ENCODE assay signal across 8 mouse cellular contexts in the genomic region with DNA sequence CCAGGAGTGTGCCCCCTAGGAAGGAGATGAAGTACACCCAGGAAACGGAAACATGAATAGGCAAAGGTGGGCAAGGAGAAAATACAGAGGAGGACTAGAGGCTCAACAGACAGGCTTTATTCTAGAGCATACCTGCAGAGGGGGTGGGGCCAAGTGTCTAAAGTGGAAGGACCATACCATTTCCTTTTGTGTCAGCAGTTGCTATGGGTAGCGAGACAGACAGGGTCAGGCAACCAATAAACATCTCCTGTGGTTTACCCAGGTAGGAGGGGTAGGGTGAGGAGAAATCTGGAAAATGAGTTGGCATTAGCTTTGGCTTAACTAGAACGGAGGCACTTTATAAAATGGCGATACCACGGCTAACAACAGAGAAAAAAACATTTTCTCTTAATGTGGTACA. TPM values are rescaled to one million over a fixed set of nuclear protein-coding genes. Genes with fewer than 3 reads are reported as not detected.
DNase-seq lines count a peak whose midpoint lies in the region; ATAC-seq and TF ChIP-seq lines count a peak whose summit lies in the region.

No protein-coding gene starts in this region.

- no peak overlapping the region for H3K9ac ChIP-seq in midbrain, embryonic 11.5 days (ENCODE audit: low read length)

- no peak overlapping the region; the same call in 1 of the 2 replicates for H3K27ac ChIP-seq in gastrocnemius, adult 2 months
- H3K27ac ChIP-seq in midbrain, embryonic 11.5 days (ENCODE audit: low read depth, low read length) = no peak overlapping the region

- peak overlapping the region; percentile 76 for H3K4me2 ChIP-seq in midbrain, embryonic 11.5 days

- intact Hi-C loops in gastrocnemius, adult 2 months (cut with DNase I) = no loop called here

- TF ChIP-seq CTCF in gastrocnemius, adult 2 months (IDR thresholded peaks at IDR 0.05) = no peak

- peak overlapping the region; percentile 98 for H3K4me3 ChIP-seq in gastrocnemius, adult 2 months
- H3K4me3 ChIP-seq in midbrain, embryonic 11.5 days (ENCODE audit: low read depth, low read length) = peak overlapping the region; percentile 70; the same call in 1 of the 2 replicates

- H3K4me1 ChIP-seq in midbrain, embryonic 11.5 days (ENCODE audit: control insufficient read depth, insufficient read depth, low read length) = peaks cover 8% of the 10 kb centered on the region

- H3K27me3 ChIP-seq in midbrain, embryonic 11.5 days (ENCODE audit: control insufficient read depth, insufficient read depth, low read length) = no peaks in the 10 kb centered on the region

- peaks cover 5% of the 10 kb centered on the region; the same call in 1 of the 2 replicates for H3K36me3 ChIP-seq in midbrain, embryonic 11.5 days (ENCODE audit: control insufficient read depth, insufficient read depth, low read length)

- 77% methylated on average over 5 of the region's 5 CpGs for WGBS in midbrain, embryonic 11.5 days

- DNase-seq in gastrocnemius, adult 2 months = no peak
- DNase-seq in gastrocnemius, adult 18-20 months (ENCODE audit: low spot score) = no peak
- peak; percentile 67 for DNase-seq in brain, adult 2 months (ENCODE audit: low read depth, low spot score)
- peak; percentile 46 for DNase-seq in forelimb bud, embryonic 11.5 days (ENCODE audit: low read depth, low spot score)
- DNase-seq in kidney, postnatal 36 days = peak; percentile 67 to 68
- DNase-seq in midbrain, embryonic 11.5 days (ENCODE audit: low spot score, missing footprints) = no peak
- DNase-seq in ovary, postnatal 10 days (ENCODE audit: low spot score) = no peak
- DNase-seq in right cerebral cortex, postnatal 36 days (ENCODE audit: low spot score in 2 of 2) = no peak

- H3K9me3 ChIP-seq in midbrain, embryonic 11.5 days (ENCODE audit: control insufficient read depth, low read length) = no peaks in the 10 kb centered on the region

- no peak for ATAC-seq in midbrain, embryonic 11.5 days (ENCODE audit: low FRiP score)

RNA-seq across cellular contexts. Expression of a gene that starts 1.1 kb away (rescaled TPM):
- 1 to 10 TPM; 4.7 to 5.2 TPM for total RNA-seq in gastrocnemius, adult 2 months (2021)
- total RNA-seq in gastrocnemius, adult 18-20 months (2021) = 1 to 10 TPM; 2.9 to 6.3 TPM
- 5.9 and 6.8 TPM in 2 replicates for polyA plus RNA-seq in midbrain, embryonic 11.5 days (2014; fragmentation: Nextera tagmentation; extraction: Ambion mirVana)

RNA-seq across cellular contexts. Expression of a gene that starts 19.9 kb away (rescaled TPM):
- 10 to 100 TPM; 10.1 to 28.6 TPM for total RNA-seq in gastrocnemius, adult 2 months (2021)
- 10 to 100 TPM; 17.5 to 23.1 TPM for total RNA-seq in gastrocnemius, adult 18-20 months (2021)
- polyA plus RNA-seq in midbrain, embryonic 11.5 days (2014; fragmentation: Nextera tagmentation; extraction: Ambion mirVana) = 3.6 and 4.7 TPM in 2 replicates

RNA-seq across cellular contexts. Expression of a gene that starts 21.7 kb away (rescaled TPM):
- 10 to 100 TPM; 23.4 to 24.0 TPM for total RNA-seq in gastrocnemius, adult 2 months (2021)
- 10 to 100 TPM; 16.8 to 19.0 TPM for total RNA-seq in gastrocnemius, adult 18-20 months (2021)
- 20.2 and 21.2 TPM in 2 replicates for polyA plus RNA-seq in midbrain, embryonic 11.5 days (2014; fragmentation: Nextera tagmentation; extraction: Ambion mirVana)

Comparison
In these comparisons a context has a peak if more than half of its experiments do, and no peak if none do; other contexts are left out.
1. DNase-seq: peak in brain, adult 2 months (single experiment), forelimb bud, embryonic 11.5 days (single experiment) and kidney, postnatal 36 days (2 of 2); none in gastrocnemius, adult 2 months (single experiment), gastrocnemius, adult 18-20 months (single experiment), midbrain, embryonic 11.5 days (single experiment), ovary, postnatal 10 days (single experiment) and right cerebral cortex, postnatal 36 days (0 of 2).